Mouse (Mus musculus) midbrain, embryonic 16.5 days (tissue): ENCODE data around the gene Eml6. TPM values are rescaled to one million over a fixed set of nuclear protein-coding genes. Genes with fewer than 3 reads are reported as not detected.
"Not testable (repeated sequence)": the region's sequence is repeated elsewhere in the genome, so short reads cannot be mapped to it uniquely, and the experiment has no call there.

ENCODE experiments used
- ATAC-seq: fragments of 200-750 bp; cut with Nextera tagmentation; 2 replicates; pipeline ENCODE4 v1.8.0; 2017; ENCODE audit warnings: moderate TSS enrichment
- H3K27ac ChIP-seq: fragments of 300-500 bp; sonication (generic); 2 replicates; pipeline ENCODE4 v1.5.1; 2014; ENCODE audit warnings: mild to moderate bottlenecking, low read length, mixed read lengths
- H3K27me3 ChIP-seq: fragments of 300-500 bp; sonication (generic); 2 replicates; pipeline ENCODE4 v1.6.1; 2014; ENCODE audit warnings: low read depth, low read length, mixed read lengths; ENCODE audit not compliant: control insufficient read depth, insufficient read depth
- H3K36me3 ChIP-seq: fragments of 300-500 bp; sonication (generic); 2 replicates; pipeline ENCODE4 v1.6.1; 2014; ENCODE audit warnings: mild to moderate bottlenecking, low read length, moderate library complexity, mixed read lengths; ENCODE audit not compliant: control insufficient read depth, insufficient read depth
- H3K4me1 ChIP-seq: fragments of 300-500 bp; sonication (generic); 2 replicates; pipeline ENCODE4 v1.6.1; 2014; ENCODE audit warnings: mild to moderate bottlenecking, low read length, mixed read lengths; ENCODE audit not compliant: control insufficient read depth, insufficient read depth
- H3K4me2 ChIP-seq: fragments of 300-500 bp; sonication (generic); 2 replicates; pipeline ENCODE4 v1.6.1; 2014; ENCODE audit warnings: mild to moderate bottlenecking, low read length, mixed read lengths
- H3K4me3 ChIP-seq: fragments of 300-500 bp; sonication (generic); 2 replicates; pipeline ENCODE4 v1.5.1; 2014; ENCODE audit warnings: low read depth, mild to moderate bottlenecking, low read length, moderate library complexity, mixed read lengths
- H3K9ac ChIP-seq: fragments of 300-500 bp; sonication (generic); 2 replicates; pipeline ENCODE4 v1.6.1; 2014; ENCODE audit warnings: low read depth, low read length, mixed read lengths
- H3K9me3 ChIP-seq: fragments of 300-500 bp; sonication (generic); replicated peaks from 2 replicates; pipeline ENCODE4 v1.6.1; 2014; ENCODE audit warnings: mild to moderate bottlenecking, low read length, mixed read lengths; ENCODE audit not compliant: control insufficient read depth, poor library complexity, severe bottlenecking
- WGBS: fragments of 180-500 bp; shearing (Covaris S2); extraction: QIAGEN DNeasy Blood & Tissue Kit; methylation state at CpG from one replicate; pipeline ENCODE4 v1.1.7; 2014; 5-methylcytosine and 5-hydroxymethylcytosine counted together
- polyA plus RNA-seq: library from polyadenylated mRNA; unstranded; fragments of >200 nt; fragmentation: Nextera tagmentation; extraction: Ambion mirVana; gene quantifications from 2 replicates; pipeline ENCODE4 v1.2.1, GENCODE M21; 2015

Eml6 gene
- polyA plus RNA-seq, 1 experiment from 2014 or later: 7.8 TPM

- Histone ChIP-seq H3K9ac (no peak overlapping the region), H3K27me3 (no peaks in the 10 kb centered on the region), H3K4me2 (no peak overlapping the region), H3K4me3 (no peak overlapping the region), H3K9me3 (no peaks in the 10 kb centered on the region), H3K4me1 (no peaks in the 10 kb centered on the region), H3K27ac (no peak overlapping the region), H3K36me3 (no peaks in the 10 kb centered on the region)
- no peak for ATAC-seq
- WGBS: 61% methylated on average over 3 of the region's 3 CpGs
Observed at GRCm38 (mm10) chr11:29770666-29771400, 255.0 kb downstream of the Eml6 start.

GRCm38 (mm10) chr11:29768523-29768922 is 257.3 kb downstream of the Eml6 start:
- no peak overlapping the region for H3K4me3 ChIP-seq
- no peaks in the 10 kb centered on the region for H3K27me3 ChIP-seq
- no peak overlapping the region for H3K27ac ChIP-seq
- 0 out of 2 replicates have a peak, but pooled peaks cover 2% of the 10 kb centered on the region for H3K36me3 ChIP-seq
- H3K4me1 ChIP-seq: no peaks in the 10 kb centered on the region
- no peak overlapping the region for H3K4me2 ChIP-seq
- H3K9me3 ChIP-seq: no peaks in the 10 kb centered on the region
- H3K9ac ChIP-seq: no peak overlapping the region
- no peak for ATAC-seq

- ATAC-seq: no peak
- H3K36me3 ChIP-seq: 0 out of 2 replicates have a peak, but pooled peaks cover 2% of the 10 kb centered on the region
- H3K9me3 ChIP-seq: no peaks in the 10 kb centered on the region
- H3K9ac ChIP-seq: no peak overlapping the region
- H3K4me2 ChIP-seq: no peak overlapping the region
- H3K27me3 ChIP-seq: no peaks in the 10 kb centered on the region
- H3K4me3 ChIP-seq: no peak overlapping the region
- H3K4me1 ChIP-seq: no peaks in the 10 kb centered on the region
- no peak overlapping the region for H3K27ac ChIP-seq
- WGBS: 86% methylated on average over 11 of the region's 11 CpGs
Observed at GRCm38 (mm10) chr11:29766313-29766982, 259.4 kb downstream of the Eml6 start.

- Histone ChIP-seq H3K4me2 (no peak overlapping the region), H3K9ac (no peak overlapping the region), H3K9me3 (no peaks in the 10 kb centered on the region), H3K4me1 (no peaks in the 10 kb centered on the region), H3K27me3 (no peaks in the 10 kb centered on the region), H3K27ac (no peak overlapping the region), H3K36me3 (0 out of 2 replicates have a peak, but pooled peaks cover 2% of the 10 kb centered on the region), H3K4me3 (no peak overlapping the region)
- no peak for ATAC-seq
- 39% methylated on average over 4 of the region's 4 CpGs for WGBS
Observed at GRCm38 (mm10) chr11:29765063-29765462, 260.8 kb downstream of the Eml6 start.

GRCm38 (mm10) chr11:29762768-29763167 is 263.1 kb downstream of the Eml6 start:
- Histone ChIP-seq H3K9me3 (no peaks in the 10 kb centered on the region), H3K4me1 (no peaks in the 10 kb centered on the region), H3K27ac (no peak overlapping the region), H3K36me3 (0 out of 2 replicates have a peak, but pooled peaks cover 4% of the 10 kb centered on the region), H3K4me2 (no peak overlapping the region), H3K9ac (no peak overlapping the region), H3K4me3 (no peak overlapping the region), H3K27me3 (no peaks in the 10 kb centered on the region)
- WGBS: 96% methylated on average over 1 of the region's 1 CpGs
- no peak for ATAC-seq

GRCm38 (mm10) chr11:29761387-29761786 is 264.4 kb downstream of the Eml6 start:
- H3K4me2 ChIP-seq: no peak overlapping the region
- no peak overlapping the region for H3K4me3 ChIP-seq
- no peaks in the 10 kb centered on the region for H3K9me3 ChIP-seq
- 0 out of 2 replicates have a peak, but pooled peaks cover 4% of the 10 kb centered on the region for H3K36me3 ChIP-seq
- 94% methylated on average over 9 of the region's 9 CpGs for WGBS
- H3K4me1 ChIP-seq: no peaks in the 10 kb centered on the region
- ATAC-seq: no peak
- no peak overlapping the region for H3K27ac ChIP-seq
- H3K9ac ChIP-seq: no peak overlapping the region
- H3K27me3 ChIP-seq: no peaks in the 10 kb centered on the region

- no peaks in the 10 kb centered on the region for H3K4me1 ChIP-seq
- WGBS: 90% methylated on average over 5 of the region's 5 CpGs
- no peaks in the 10 kb centered on the region for H3K27me3 ChIP-seq
- H3K4me3 ChIP-seq: no peak overlapping the region
- no peak overlapping the region for H3K27ac ChIP-seq
- H3K9ac ChIP-seq: no peak overlapping the region
- H3K36me3 ChIP-seq: 0 out of 2 replicates have a peak, but pooled peaks cover 3% of the 10 kb centered on the region
- H3K9me3 ChIP-seq: no peaks in the 10 kb centered on the region
- no peak overlapping the region for H3K4me2 ChIP-seq
- ATAC-seq: no peak; the same call in 1 of the 2 replicates
Observed at GRCm38 (mm10) chr11:29758617-29759016, 267.2 kb downstream of the Eml6 start.

GRCm38 (mm10) chr11:29756007-29756406 is 269.8 kb downstream of the Eml6 start:
- WGBS: 96% methylated on average over 5 of the region's 5 CpGs
- not testable (repeated sequence) for ATAC-seq

More at GRCm38 (mm10) chr11:29756007-29756406, 269.8 kb downstream of the Eml6 start:
- not testable (repeated sequence) for H3K9me3 ChIP-seq, H3K4me1 ChIP-seq, H3K4me2 ChIP-seq, H3K9ac ChIP-seq, H3K4me3 ChIP-seq, H3K36me3 ChIP-seq, H3K27me3 ChIP-seq, H3K27ac ChIP-seq
